Mouse (Mus musculus) ES-Bruce4 (cell line): Measurements from ENCODE around the gene Gm13287.
"Not testable (repeated sequence)": the region's sequence is repeated elsewhere in the genome, so short reads cannot be mapped to it uniquely, and the experiment has no call there.

Experiments used
- CTCF ChIP-seq: IDR thresholded peaks from one replicate; pipeline ENCODE4 v1.8.1; 2011; ENCODE audit warnings: low read depth, low read length
- EP300 ChIP-seq: IDR thresholded peaks from 2 replicates; pipeline ENCODE4 v1.6.1; 2011; ENCODE audit warnings: low read depth, low read length; ENCODE audit not compliant: insufficient read depth

DNA sequence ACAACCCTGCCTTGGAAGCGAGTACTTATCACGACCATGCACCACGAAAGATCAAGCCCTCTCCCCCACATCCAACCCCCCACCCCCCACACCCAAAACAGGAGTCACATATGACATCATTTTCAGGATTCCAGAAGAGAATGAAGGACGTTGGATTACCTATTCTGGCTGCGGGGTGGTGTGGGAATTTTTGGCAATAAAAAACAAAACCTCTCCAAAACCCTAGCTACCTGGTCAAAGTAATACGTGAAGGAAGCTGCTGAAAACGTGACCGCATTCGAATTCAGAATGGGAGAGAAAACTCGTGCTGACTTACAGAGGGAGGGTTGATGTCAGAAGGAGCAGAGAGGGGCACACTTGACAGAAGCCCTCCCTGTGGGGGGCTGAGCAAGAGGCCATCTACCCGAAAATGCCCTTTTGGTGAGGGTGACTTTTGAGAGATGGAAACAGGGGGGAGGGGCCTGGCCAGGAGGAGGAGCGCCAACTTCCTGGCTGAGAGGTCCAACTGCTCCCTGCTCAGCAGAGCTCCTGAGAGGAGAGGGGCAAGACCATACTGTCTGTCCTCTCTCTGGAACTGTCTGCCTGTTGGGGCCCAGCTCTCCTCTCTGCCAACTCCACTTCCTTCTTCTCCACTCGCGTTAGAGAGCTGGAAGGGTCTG is 43.3 kb upstream of the Gm13287 start, which contains the start of gene Gm13283:
- not testable (repeated sequence) for TF ChIP-seq CTCF, EP300
